Mouse (Mus musculus) left cerebral cortex, postnatal 14 days (tissue): ENCODE measurements around the gene Negr1. TPM values are rescaled to one million over a fixed set of nuclear protein-coding genes. Genes with fewer than 3 reads are reported as not detected.

Experiments used
- DNase-seq, 2 experiments: peaks; one replicate each; pipeline ENCODE4 v3.0.0; 2021 to 2022; ENCODE audit warnings: low spot score in 2 of 2, mixed read lengths in 1 of 2
- intact Hi-C: fragments of 180-260 bp; cut with DNase I; formaldehyde crosslinking; loops from one replicate; pipeline ENCODE4 v1.15.1; 2025
- total RNA-seq, 2 experiments: library from RNA; stranded (reverse); gene quantifications; 2 replicates each; pipeline ENCODE4 v1.2.3; 2021

Negr1 gene
- total RNA-seq, 2 experiments from 2014 or later, result 254 to 270 TPM

DNA sequence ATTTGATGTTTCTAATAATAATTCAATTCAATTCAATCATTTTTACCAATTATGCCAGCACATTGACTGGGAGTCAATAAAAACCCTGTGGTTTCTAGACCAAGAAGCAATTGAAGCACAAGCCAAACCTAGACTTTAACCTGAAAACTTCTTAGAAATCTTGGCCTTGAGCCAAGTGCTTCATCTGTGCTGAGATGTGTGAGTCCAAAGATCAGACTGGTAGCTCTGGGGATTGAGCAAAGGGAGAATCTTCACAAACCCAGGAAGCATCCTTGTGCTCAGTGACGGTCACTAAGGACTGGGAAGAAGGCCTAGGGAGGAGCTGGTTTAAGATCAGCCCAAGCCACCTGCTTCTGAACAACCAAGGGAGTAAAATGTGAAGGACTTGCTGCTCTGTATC lies 322.3 kb downstream of the Negr1 start:
- intact Hi-C loops, result no loop called here
- no peak for DNase-seq

DNA sequence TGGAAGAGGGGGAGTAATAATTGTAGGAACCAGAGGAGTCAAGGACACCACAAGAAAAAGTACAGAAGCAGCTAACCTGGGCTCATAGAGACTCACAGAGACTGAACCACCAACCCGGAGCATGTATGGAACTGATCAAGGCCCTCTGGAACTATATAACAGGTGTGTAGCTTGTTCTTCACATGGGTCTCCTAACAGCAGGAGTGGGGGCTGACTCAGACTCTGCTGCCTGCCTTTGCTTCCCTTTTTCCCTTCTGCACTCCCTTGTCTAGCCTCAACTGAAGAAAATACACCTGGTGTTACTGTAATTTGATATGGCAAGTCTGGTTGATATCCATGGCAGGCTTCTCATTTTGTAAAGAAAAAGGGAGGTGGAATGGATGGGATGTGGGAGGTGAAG lies 324.1 kb downstream of the Negr1 start:
- no peak for DNase-seq
- intact Hi-C loops, result no loop called here

DNA sequence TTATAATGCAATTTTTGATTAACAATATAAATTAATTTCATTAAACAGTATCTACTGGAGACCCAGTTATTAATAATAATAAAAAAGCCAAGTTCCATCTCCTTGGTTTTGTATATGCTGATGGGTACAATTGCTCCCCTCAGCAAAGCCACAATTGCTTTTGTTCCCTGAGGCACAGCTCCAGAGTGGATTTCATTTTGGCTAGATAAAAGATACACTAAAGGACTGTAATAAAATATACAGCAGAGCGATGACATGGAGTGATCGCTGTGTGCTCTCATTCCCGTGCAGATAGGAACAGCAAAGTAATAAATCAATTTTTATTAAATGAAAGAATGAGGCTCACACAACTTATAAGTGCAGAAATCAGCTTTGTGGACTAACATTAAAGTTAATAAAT lies 325.3 kb downstream of the Negr1 start:
- no peak for DNase-seq
- intact Hi-C loops, result no loop called here

DNA sequence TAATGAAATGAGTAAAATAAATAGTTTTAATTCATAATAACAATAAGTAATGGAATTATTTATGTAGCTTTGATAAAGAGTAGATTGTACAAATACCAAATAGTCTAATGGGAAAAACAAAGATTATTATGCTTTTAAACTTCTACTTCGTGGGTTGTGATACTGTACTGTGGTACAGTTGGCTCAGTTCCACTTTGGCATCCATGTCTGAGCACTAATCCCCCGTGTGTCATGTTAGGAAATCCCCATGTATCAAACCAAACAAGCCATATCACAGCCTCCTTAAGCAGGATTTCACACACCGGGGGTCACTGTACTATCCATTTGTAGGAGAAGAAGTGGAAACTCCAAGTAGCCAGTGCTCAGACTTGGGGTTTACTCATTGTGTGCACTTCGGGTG lies 329.4 kb downstream of the Negr1 start:
- DNase-seq, result no peak
- intact Hi-C loops, result no loop called here

DNA sequence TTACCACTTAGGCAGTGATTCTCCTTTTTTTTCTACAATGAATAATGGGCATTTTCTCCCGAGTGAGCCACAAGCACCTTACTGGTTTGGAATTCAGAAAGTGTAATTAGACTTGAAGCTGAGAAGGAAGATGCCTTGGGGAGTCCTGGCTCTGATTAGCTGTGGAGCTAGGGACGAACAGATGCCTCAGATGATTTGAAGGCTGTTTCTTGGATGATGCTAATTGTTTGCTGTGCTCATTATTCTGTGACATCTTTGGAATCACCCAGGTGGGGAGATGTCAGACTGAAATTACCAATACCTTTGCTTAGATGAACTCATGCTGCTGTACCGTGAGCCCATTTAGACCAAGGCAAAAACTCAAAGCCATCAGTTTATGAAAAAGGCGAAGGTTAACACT lies 333.7 kb downstream of the Negr1 start:
- intact Hi-C loops, result no loop called here
- DNase-seq, result no peak

DNA sequence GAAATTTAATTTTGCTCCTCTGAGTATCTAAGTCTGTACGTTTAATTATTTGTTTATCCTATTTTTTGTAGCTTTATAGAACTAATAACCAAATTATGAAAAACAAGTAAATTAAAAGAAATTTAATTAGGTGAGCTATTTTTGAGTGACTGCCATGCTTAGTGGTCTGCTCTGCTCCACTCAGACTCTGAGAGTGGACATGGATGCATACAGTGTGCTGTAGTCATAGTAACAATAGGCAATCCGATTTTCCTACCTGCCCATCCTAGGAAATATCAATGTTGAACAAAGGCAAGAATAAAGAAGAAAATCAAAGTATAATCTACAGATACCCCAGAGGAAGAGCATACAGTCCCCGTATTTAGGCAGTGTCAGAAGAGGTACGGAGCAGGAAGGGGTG lies 334.5 kb downstream of the Negr1 start:
- DNase-seq, result no peak
- intact Hi-C loops, result no loop called here

DNA sequence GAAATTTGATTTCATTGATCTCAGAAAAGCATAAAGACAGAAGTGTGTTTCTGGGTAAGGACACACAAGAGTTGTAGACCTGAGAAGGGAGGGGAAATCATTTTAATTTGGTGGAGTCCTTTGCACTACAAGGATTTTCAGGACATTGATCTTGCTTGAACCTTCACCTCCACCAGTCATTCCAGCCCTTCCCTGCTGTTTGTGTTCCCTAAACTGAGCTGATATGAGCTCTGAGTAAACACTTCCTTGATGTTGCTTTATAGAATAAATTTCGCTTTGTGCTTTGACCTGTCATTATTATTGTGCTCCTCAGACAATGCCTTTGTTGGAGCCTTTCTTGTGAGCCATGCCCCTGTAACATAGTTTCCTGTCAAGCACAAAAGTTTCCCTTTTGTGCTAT lies 335.0 kb downstream of the Negr1 start:
- intact Hi-C loops, result no loop called here
- no peak for DNase-seq

DNA sequence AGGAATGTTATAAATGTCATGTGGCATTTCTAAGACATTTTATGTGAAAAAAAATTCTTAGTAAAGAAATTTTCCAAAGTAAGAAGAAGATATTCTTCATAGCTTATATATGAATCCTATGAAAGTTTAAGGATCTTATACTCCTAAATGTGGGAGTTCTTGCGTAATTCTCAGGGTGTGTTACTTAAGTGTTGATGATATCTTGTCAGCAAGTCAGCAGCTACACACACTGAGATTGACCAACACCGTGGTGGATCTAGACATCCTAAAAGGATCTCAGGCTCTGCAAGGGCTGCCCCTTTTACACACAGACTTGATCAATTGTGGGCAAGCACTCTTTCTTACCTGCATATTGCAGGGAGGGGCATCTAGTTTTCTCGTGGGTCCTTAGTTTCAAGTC lies 339.5 kb downstream of the Negr1 start:
- DNase-seq, result no peak
- intact Hi-C loops, result no loop called here

DNA sequence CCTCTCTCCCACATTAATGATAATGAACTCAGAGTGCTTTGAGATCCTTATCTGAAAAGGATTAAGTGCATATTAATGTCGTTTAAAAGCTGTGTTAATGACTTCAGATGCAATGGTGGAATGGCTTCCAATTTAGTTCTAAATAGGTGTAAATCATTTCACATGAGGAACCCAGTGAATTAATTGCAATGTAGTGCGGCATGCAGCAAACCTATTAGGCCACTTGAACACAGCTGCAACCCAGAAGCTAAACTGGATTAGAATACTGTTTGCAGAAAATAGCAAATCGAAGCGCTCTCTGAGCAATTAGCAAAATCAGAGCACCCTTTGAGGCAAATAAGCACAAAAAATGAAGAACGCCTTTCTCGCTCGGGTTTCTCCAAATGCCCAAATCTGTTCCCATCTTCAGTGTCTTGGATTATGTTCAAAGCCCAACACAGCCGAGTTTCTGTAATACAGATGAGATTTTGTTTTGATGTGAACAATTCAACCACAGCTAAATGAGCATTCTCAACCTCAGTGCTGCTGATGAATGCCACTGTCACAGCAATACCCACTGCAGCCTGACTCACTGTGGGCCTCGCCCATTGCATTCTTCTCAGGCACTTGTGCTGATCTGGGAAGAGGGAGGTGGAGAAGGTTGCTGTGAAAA lies 342.5 kb downstream of the Negr1 start:
- intact Hi-C loops, result no loop called here
- peak; percentile 28 to 41 for DNase-seq

DNA sequence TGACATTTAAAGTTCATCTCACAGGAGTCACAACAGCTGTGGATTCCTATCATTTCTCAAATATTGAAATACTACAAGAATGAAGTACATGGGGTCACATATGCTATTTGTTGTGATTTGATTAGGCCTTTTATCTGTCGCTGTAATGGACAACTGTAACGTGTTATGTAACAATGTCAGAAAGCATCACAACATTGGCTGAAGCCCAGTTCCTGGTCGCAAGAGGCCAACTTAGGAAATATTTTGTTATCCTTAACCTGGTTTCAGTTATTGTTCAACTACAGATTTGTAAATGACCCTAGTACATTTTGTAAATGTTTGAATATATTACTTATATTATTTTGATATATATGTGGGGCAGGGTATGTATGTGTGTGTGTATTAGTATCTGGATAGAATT lies 351.2 kb downstream of the Negr1 start:
- DNase-seq, result no peak
- intact Hi-C loops, result no loop called here

DNA sequence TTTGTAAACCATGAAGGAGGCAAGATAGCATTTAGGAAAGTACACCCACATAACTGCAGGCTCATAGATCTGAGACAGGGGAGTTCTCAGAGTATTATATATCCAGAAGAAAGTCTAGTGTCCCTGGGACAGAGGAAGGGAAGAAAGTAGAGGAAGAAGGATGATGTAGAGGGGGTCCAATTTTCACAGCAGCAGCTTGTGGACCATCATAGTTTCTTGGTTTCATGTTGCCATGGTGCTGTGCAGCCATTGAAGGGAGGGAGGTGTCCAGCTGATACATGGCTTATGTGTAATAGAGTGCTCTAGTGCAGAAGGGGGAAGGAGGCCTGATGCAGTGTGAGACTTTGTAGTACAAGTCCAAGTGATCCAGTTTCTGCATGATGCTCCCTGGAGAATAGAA lies 359.8 kb downstream of the Negr1 start:
- intact Hi-C loops, result no loop called here
- DNase-seq, result no peak

DNA sequence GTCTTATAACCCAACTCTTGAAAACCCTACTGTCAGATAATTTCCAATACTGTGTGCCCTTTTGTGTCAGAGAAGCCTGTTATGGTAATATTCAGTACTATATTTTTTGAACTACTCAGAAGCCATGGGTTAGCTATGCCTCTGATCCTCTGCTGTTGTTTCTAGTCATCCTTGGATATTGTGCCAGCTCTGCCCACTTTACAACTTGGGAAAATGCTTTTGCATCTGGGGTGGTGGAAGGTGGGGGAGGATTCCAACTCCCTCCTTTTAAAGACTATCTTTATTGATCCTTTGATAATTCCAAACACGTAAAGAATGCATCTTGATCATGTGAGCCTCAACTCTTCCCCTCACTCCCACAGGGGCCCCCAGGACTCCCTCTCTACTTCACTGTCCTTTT lies 361.6 kb downstream of the Negr1 start:
- intact Hi-C loops, result no loop called here
- DNase-seq, result no peak

DNA sequence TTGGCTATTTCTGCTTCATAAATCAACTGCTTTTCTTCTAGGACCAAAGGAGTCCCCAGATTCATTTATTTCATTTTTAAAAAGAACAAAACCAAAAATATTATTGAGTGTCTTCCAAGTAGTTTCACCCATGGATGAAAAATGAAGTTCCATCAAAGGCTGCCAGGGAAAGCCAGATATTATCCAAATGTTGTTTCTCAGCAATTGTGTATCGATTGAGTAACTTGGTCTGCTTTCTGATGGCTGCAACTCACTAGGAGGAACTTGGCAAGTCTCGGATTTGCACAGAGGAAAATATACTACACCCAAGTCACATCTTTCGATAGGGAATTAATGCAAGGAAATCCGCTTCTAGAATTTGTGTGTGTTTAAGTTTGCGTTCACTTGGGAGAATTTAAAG lies 363.5 kb downstream of the Negr1 start:
- intact Hi-C loops, result no loop called here
- DNase-seq, result no peak

DNA sequence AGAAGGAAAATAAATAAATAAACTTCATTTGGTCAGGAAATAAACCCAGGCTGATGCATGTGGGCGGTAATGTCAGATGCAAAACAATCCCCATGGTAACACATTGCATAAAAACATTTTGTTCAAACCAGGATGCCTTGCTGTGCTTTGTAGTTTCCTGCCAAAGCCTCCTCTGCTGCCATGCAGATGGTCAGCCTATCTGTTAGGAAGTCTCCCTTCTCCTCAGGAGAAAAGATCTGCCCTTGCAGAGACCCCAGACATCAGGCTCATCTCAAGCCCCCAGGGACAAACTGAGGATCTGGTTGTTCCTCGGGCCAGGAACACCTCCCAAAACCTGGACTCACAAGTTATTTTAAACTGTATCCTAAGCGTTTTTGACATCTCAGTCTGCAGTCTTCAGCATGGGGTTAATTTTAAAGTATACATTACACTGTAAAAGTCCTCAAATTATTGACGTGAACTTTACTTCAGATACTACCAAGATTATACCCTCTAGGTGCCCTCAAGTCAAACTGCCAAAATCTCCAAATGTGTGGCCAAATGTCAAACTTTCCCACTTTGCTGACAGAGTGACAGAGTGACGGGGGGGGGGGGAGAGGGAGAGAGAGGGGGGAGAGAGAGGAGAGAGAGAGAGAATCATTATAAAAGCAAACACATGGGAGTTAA lies 366.9 kb downstream of the Negr1 start:
- peak in 1 of 2 experiments; percentile 30 for DNase-seq
- intact Hi-C loops, result no loop called here

DNA sequence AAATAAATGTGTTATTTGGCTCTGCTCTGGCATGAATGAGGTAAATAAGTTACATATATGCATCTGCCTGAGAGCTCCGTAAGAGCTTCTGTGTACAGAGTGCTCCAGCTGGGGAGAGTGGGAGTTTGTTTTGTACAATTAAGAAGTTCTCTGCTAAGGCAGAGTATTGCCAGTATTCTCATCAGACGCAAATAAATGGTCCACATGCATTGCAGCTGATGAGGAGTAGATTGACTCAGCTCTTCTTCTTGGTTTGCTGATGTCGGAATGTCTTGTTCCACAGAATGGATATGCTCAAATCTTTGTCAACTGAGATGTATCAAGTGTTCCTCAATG lies 367.4 kb downstream of the Negr1 start:
- intact Hi-C loops, result no loop called here
- DNase-seq, result peak; percentile 41 to 56

DNA sequence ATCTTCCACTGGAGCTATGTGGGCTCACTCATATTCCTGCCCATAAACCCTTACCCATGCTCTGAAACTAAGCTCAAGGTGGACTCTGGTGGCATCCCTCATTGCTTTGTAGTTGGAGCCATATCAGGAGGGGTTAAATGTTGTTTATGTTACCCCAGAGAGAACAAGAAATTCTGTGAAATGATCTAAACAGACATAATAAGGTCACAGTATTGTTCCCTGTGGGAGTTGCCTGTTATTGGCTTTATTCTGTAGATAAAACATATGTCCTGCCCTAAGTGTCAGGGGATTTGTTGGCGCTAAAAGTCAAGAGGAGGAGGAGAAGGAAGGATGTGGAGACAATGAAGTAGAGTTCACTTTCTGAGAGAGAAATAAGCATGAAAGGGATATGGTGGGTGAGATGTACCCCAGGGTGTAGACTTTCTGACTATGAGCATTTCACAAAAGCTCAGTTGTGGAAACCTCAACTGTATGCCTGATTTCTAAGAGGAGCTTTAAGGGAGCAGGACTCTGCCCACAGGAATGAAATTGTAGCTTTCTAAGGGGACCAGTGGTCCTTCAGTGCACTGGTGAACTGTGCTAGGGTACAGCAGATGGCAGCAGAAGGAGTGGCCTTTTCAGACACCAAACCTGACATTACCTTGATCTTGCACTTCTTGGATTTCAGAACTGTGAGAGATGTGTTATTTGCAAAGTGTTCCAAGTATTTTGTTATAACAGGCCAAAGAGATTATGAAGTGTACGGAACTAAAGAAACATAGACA lies 368.3 kb downstream of the Negr1 start:
- intact Hi-C loops, result no loop called here
- DNase-seq, result no peak

DNA sequence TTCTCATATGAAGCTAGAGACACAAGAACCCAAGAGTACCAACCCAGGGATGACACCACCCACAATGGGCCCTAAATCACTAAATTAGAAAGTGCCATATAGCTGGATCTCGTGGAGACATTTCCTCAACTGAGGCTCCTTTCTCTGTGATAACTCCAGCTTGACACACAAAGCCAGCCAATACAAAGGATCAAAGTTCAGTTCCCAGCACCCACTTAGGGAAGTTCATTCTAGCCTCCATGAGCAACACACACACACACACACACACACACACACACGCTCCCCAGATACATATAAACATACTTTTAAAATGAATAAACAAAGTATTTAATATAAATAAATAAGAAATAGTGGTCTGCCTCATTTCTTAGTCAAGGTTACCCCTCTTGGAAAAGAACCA lies 369.4 kb downstream of the Negr1 start:
- no peak for DNase-seq
- intact Hi-C loops, result no loop called here

DNA sequence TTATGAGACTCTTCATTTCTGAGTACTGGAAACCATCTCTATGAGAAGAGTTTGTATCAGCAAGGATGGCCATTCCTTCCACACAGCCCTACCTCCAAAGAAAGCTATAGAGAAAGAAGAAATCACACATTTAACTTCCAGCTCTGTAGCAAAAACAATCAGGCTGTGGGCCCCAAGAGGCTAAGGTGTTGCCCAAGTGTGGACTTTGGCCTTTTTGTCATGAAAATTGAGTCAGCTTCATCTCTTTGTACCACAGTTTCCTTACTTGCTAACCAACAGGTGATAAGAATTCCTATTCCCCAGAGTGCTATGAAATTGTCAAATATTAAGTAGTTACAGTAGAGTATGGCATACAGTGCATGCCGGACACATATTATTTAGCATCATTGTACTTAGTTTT lies 369.9 kb downstream of the Negr1 start:
- DNase-seq, result no peak
- intact Hi-C loops, result no loop called here

DNA sequence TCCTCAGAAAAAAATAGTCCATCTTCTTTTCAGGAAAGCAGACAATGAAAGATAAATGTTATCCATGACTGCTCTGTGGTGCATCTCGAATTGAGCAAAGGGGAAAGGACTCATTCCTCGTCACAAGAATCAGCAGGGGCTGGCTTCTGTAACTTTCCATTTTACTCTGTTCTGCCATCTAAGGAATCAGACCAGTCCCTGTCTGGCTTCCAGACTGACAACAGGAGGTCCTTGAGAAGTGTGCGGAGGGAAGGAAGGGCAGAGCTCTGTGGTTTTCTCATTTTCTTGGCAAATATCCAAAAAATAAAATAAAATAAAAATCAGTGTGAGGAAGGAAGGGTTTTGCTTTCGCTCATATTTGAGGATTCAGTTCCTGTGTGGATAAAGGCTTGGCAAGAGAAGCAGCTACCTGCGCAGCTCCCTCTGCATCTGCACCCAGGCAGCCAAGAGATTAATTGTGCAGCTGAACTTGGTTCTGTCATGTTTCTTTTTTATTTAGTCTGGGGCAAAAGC lies 373.2 kb downstream of the Negr1 start:
- intact Hi-C loops, result no loop called here
- no peak for DNase-seq

DNA sequence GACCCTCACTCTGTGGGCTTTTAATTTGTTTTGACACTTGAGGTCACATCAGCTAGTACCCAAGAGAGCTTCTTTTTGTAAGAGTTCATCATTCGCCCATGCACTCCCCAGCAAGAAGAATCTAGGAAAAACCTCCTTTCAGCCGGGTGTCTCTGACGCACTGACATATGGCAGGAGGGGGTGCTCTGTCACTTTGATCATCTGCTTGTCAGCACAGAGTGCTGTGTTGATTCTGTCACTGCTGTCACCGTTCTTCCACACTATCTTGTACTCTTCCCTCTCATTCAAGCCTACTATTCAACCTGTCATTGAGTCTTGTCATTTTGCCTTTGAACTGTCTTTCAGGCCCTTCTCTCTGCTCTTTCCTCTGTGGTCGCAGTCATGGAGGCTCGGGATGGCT lies 385.8 kb downstream of the Negr1 start:
- no peak for DNase-seq
- intact Hi-C loops, result no loop called here

DNA sequence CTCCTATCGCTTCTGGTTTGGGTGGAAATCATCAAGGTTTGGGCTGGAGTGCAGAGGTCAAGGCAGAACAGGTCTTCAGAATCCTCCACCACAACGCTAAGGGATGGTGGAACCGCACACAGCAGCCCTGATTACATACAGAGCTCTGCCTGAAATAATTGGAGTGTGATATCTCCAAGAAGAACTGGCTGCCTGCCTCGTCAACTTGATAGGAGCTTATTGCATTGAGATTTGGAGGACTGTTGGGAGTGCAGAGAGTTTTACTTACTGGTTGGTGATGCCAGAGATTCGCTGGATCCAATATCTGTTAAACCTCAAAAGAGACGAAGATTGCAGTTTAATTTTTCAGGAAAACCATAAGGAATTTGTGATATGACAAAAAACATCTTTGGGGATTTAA lies 391.4 kb downstream of the Negr1 start:
- intact Hi-C loops, result no loop called here

More for the DNA sequence above, 391.4 kb downstream of the Negr1 start:
- DNase-seq, result peak; percentile 31 to 35
